Mouse (Mus musculus): Measurements from ENCODE around the gene Cyp2d11.

- TF ChIP-seq CTCF (IDR thresholded peaks at IDR 0.05; ENCODE audit: control insufficient read depth, insufficient read depth, insufficient read length): no peak
- no peak for TF ChIP-seq MAX (IDR thresholded peaks at IDR 0.05)
- TF ChIP-seq FOSL1 (IDR thresholded peaks at IDR 0.05; ENCODE audit: insufficient read depth, low read length, poor library complexity, severe bottlenecking): no peak
- TF ChIP-seq MYOG (IDR thresholded peaks at IDR 0.05; ENCODE audit: control insufficient read depth, extremely low read depth, insufficient read length): no peak
- TF ChIP-seq USF1 (IDR thresholded peaks at IDR 0.05; ENCODE audit: low read depth): no peak
Observed at GRCm38 (mm10) chr15:82343368-82344287, 50.2 kb downstream of the Cyp2d11 start.

Data from C2C12 (cell line).